Mouse (Mus musculus) left cerebral cortex, postnatal 4 days (tissue): Measurements from ENCODE around the gene Trpm8. TPM values are rescaled to one million over a fixed set of nuclear protein-coding genes. Genes with fewer than 3 reads are reported as not detected.

Experiments
- DNase-seq: peaks from one replicate; pipeline ENCODE4 v3.0.0-alpha.2; 2022
- intact Hi-C: fragments of 180-260 bp; cut with DNase I; formaldehyde crosslinking; loops from one replicate; pipeline ENCODE4 v1.15.1; 2025
- total RNA-seq, 2 experiments: library from RNA; stranded (reverse); gene quantifications; 2 replicates each; pipeline ENCODE4 v1.2.3; 2021

Gene Trpm8
- total RNA-seq, 2 experiments from 2014 or later: 0.82 to 1.2 TPM

DNA sequence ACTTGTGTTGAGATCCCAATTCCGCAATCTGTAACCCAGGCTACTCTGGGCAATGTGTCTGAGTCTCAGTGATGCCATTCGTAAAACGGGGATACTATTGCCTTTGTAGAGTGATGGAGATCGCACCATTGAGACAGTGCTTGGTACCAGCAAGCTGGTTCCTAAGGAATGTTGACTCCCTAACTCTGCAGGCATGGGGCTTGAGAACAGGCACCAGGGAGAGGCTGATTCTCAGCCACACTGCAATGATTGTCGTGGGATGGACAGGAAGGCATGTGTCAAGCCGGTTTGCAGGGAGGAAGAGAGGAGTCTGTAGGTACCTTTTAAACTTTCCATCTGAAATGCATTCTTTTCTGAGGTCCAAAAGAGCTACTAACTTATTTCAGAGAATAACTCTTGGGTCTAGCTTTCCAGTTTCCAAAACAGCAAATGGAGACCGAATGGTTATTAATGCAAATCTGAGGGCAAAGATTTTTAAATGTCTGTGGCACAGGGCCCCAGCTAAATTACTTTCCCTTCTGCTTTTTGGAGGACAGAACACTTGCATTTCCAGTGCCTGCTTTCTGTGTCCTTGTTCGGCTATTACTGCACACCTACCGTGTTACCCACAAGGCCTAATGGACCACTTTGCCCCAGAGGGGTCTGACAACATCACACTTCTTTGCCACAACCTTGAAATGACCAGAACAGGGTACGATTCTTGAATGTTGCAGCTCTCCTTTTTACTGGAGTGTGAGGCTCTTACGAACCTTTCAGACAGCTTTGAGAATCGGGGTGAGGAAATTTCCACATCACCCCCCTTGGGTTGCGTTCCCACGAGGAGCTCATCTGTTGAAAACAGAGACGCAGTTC lies 6.1 kb downstream of the Trpm8 start:
- no peak for DNase-seq
- intact Hi-C loops: loop anchor here (10.0 kb wide), 2 partner anchors 129 to 279 kb away; partner anchors contain the start of gene Usp40

DNA sequence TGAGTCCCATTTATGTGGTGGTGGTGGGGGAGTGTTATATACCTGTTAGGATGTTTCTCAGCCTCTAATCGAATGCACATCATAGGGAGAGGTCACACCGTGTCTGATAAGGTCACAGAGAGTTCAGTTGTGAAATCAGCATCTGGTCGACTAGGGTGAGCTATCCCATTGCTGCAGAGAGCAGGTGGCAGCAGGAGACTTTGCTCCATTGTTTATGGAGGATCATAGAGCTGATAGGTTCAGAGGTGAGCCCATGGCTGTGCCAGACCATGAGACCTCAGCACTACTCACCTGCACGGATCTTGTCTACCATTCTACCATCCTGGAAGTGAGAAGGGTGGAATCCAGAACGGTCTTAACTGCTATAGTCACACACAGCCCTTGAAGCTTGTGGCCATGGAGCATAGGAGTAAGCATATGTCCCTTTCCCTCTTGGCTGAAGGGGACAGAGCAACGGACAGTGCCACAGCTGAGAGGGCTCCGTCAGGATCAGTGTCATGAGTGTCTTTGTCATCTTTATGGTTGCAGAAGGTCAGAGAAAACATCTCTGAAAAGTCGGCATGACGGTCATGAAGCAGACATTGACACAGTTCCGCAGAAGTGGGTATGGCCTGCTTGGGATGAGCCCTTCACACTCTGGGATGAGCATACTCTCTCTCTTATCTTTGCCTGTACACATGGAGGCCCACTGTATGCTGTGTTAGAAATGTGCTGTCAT lies 6.9 kb downstream of the Trpm8 start:
- no peak for DNase-seq
- intact Hi-C loops: loop anchor here (10.0 kb wide), 2 partner anchors 130 to 280 kb away; partner anchors contain the start of gene Usp40

DNA sequence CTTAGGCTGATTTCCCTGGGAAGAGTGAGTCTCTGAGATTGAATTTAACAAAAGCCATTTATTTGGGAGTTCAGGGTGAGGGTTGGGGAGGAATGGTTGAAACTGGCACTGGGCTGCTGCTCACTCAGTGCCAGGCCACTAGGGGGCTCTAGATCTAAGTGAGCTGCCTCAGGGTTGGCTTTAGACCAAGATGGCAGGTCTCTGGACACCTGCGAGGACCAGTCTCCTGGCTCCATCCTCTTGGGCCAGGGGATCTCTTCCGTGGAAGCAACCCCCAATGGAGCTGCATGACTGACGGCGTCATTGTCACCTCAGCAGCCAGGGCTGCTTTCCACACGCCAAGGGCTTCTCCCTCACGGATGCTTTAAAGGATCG lies 7.5 kb downstream of the Trpm8 start:
- intact Hi-C loops: loop anchor here (10.0 kb wide), 2 partner anchors 130 to 280 kb away; partner anchors contain the start of gene Usp40

DNA sequence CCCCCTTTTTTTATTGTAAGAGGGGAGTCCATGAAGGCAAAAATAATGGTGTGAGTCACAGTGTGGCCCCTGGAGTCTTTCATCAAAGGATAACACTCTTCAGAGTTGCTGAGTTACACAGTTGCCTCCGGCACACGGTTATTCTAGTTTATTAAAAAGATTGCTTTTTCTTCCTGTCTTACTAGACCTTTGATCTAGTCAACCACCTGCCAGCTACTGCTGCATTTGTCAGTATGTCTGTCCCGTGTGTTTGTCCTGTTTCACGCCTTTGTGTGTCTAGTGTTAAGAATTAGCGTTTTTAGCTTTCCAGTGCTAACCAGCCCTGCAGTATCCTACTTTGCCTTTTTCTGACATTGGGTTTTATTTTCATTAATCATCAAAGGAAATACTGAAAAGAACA lies 8.2 kb downstream of the Trpm8 start:
- intact Hi-C loops: loop anchor here (10.0 kb wide), 2 partner anchors 131 to 281 kb away; partner anchors contain the start of gene Usp40
- no peak for DNase-seq

More for the DNA sequence above, 7.5 kb downstream of the Trpm8 start:
- DNase-seq: no peak

DNA sequence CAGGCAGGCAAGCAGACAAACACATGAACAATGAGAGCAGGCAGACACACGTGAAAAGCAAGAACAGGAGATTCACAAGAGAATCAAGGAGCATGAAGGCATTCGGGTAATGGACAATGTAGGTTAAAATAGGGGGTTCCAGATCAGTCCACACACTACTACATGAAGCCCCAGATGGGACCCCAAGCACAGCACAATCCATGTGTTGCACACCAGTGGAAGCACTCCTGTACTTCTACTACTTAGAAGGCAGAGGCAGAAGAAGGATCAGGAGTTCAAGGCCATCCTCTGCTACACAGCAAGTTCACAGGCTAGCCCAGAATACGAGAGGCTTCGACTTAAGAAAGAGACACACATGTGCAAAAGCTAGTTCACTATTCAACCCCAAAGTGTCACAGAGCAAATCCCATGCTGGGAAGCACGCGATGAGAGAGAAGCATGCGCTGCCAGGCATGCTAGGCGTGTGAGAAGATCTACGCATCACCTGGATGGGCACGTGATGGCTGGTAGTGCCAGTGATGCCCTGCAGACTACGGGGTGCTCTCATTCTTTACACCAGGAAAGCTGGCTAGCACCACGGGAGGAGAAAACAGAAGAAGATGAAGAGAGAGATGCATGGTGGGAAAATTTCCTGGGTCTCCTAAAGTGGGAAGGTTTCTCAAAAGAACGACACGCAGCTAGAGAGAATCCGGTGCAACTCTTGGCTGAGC lies 8.8 kb downstream of the Trpm8 start:
- intact Hi-C loops: loop anchor here (10.0 kb wide), 2 partner anchors 131 to 281 kb away; partner anchors contain the start of gene Usp40
- DNase-seq: no peak

DNA sequence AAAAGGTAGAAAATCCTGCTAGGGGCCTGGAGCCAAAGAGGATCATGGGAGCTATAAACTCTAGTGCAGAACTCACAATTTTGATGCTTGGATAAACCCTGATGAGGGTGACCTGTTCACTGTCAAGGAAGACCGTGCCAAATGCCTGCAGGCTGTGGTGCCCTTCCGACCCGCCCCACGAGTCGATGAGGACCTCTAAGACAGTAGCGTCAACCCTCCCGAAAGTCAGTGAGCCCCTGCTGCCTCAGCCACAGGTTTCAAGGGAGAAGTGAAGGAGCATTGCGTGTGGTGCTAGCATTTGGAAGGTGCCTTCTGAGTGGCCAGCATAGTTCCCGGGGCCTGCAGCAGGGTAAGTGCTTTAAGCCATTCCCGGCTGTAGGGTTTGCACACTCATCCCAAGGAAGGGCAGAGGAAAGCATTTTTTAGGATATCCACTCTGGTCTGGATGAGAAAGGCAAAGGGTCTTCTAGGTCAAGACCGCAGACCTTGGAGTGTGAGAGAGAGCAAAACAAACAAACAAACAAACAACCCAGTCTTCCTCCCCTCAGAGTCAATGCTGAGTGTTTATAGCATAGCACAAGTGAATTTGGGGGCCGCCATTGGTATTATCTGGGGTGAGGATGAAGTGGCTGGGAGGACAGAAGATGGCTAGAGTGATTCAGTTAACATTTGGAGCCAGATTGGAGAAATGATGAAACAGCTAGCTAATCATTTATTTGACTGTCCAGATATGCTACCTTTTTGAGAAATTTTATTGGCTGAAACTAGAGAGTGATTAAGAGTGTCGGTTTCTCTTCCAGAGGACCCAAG lies 9.6 kb downstream of the Trpm8 start:
- no peak for DNase-seq
- intact Hi-C loops: loop anchor here (10.0 kb wide), 2 partner anchors 132 to 282 kb away; partner anchors contain the start of gene Usp40

DNA sequence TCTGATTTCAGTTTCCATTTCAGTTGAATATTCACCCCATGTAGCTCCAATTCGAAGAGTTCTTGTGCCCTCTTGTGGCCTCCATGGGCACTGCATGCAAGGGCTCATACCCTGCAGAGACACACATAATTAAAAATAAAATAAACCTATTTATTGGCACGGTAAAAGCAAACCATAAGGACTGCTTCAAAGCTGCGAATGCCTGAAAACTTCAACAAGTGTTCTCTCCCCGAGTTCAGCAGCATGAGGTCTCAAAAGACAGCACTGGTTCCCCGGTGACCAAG lies 10.2 kb downstream of the Trpm8 start:
- DNase-seq: peak; percentile 68
- intact Hi-C loops: loop anchor here (10.0 kb wide), 2 partner anchors 133 to 283 kb away; partner anchors contain the start of gene Usp40

DNA sequence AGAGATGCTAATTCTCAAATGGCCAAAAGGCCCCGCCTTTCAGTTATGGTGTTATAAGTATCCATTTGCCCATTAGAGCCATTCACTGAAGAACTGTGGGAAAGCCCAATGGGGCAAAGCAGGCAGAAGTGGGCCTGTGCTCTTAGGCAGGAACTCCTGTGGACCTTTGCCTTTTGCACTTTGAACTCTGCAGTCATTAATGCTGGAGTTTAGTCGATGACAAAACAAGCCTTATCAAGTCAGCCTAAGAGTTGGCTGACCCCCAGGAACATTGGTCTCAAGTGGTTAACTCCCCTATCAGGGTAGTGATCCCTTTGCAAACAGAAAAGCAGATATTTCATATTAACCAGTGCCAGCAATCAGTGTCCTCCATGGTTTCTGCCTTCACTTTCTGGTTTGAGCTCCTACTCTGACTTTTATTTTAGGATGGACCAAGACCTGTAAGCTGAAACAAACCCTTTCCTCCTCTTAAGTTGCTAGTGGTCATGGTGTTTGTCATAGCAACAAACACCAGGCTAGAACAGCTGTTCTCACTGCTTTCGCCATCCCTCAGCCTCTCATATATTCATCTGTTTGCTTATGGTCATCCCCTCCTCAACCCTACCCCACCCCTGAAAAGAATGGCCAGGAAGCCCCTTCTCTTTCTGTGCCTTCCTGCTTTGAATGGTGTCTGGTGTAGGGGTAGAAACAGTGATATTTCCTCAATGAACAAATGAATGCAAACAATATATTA lies 10.8 kb downstream of the Trpm8 start:
- intact Hi-C loops: loop anchor here (10.0 kb wide), 2 partner anchors 133 to 283 kb away; partner anchors contain the start of gene Usp40
- DNase-seq: no peak

DNA sequence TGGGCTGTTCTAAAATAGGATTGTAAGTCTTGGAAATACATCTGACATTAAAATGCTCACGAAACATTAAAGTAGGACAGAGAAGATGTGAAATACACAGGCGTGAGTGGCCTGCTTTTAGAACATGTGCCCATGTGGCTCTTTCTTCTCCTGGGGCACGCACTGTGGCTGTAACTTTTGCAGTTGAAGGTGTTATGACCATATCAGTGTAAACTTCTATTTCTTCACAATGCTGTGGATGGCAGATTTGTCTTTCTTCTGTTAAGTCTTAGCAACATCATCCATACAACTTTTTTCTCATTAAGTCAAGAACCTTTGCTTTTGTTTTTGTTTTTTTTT lies 11.3 kb downstream of the Trpm8 start:
- intact Hi-C loops: loop anchor here (10.0 kb wide), 2 partner anchors 134 to 284 kb away; partner anchors contain the start of gene Usp40
- DNase-seq: no peak

DNA sequence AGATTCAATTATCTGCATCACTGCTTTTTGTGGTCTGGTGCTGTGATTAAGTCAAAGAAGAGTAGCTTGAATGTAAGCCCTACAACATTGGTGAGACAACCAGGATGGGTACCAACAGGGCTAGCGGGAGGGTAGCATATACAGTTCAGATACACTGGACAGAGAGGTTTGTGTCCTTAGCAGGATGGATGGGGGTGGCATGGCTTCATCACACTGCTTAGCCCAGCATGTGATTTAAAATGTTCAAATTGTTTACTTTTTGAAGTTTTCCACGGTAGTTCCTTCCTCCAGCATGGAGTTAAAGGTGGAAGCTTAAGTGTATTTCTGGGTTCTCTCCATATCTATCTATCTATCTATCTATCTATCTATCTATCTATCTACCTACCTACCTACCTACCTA lies 11.7 kb downstream of the Trpm8 start:
- intact Hi-C loops: loop anchor here (10.0 kb wide), 2 partner anchors 134 to 284 kb away; partner anchors contain the start of gene Usp40
- DNase-seq: no peak

DNA sequence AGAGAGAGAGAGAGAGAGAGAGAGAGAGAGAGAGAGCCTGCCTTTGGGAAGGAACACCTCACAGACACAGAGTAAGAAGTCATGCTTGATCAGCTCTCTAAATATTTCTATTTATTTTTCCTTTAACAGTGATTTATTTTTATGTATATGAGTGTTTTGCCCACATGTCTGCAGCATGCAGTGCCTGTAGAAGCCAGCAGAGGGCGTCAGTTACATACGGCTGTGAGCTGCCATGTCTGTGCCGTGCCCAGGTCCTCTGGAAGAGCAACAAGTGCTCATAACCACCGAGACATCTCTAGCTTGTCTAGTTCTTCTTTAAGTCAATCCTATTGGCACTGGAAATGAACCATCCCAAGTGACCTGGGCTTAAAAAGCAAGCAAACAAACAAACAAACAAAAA lies 12.5 kb downstream of the Trpm8 start:
- intact Hi-C loops: loop anchor here (10.0 kb wide), 2 partner anchors 135 to 285 kb away; partner anchors contain the start of gene Usp40
- peak; percentile 62 for DNase-seq

DNA sequence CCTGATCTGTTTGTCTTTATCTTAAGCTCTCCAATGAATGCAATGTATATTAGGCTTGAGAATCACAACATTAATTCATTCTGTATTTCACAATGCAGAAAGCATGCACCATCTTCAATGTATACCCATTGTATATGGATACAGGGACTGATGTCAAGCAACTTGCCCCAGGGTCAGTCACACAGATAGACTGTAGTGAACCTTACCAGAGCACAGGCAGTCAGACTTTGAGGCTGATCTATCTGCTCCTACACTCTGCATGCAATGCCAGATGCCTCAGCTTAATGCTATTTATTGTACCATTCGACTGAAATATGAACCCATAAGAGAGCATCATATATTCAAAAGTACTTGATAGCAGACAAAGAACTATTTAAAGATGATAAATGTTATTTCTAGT lies 13.1 kb downstream of the Trpm8 start:
- DNase-seq: no peak
- intact Hi-C loops: no loop called here

DNA sequence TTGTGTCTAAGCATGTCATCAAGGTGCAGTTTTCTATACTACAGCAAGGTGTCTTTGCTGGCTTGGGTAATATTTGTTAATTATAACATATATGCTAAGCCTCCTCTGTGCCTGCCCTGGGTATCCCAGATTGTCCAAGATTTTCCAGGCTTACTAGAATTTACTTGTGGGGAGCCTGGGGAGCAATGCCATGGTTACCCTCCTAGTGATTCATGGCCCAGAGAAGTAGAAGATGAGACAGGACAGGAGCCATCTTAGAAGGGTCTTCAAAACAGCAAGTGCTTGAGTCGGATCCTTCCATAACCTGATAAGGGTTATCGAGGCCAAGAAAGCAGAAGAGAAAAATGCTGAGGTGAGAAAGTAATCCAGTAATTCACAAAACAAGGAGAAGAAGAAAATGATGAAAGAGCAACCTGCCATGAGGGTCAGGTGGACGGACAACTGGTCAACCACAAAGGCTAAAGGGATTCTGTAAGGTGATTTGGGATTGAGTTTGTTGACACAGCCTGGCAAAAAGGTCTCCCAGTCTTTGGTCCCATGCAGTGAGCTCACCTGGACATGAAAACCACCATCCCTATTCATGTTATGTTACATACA lies 14.0 kb downstream of the Trpm8 start:
- intact Hi-C loops: no loop called here
- no peak for DNase-seq

DNA sequence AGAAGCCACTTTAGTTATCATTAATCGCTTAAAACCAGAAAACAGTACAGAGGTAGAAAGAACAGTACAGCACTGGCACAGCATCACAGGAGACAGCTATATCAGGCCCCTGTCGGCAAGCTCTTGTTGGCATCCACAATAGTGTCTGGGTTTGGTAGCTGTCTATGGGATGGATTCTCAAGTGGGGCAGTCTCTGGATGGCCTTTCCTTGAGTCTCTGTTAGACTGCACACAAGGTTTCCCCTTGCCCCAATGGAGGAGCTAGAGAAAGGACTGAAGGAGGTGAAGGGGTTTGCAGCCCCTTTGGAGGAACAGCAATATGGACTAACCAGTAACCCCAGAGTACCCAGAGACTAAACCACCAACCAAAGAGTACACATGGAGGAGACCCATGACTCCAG lies 14.6 kb downstream of the Trpm8 start:
- intact Hi-C loops: no loop called here
- DNase-seq: no peak

DNA sequence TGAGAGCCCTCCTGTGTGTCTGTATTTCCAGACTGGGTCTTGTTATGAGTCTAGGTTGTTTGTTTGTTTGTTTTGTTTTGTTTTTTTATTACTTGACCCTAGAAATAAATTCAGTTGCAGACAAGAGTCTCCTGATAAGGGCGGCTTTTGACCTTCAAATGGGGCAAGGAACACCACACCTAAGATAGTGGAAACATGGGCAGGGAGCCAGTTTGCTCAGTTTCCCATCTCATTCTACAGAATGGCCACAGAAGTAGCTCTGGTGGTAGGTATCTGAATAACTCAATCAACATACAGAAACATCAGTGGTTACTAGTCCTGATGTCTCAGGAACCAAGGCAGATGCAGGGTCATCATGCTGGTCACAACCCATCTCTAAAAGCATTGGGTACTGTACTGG lies 17.2 kb downstream of the Trpm8 start:
- no peak for DNase-seq
- intact Hi-C loops: no loop called here

DNA sequence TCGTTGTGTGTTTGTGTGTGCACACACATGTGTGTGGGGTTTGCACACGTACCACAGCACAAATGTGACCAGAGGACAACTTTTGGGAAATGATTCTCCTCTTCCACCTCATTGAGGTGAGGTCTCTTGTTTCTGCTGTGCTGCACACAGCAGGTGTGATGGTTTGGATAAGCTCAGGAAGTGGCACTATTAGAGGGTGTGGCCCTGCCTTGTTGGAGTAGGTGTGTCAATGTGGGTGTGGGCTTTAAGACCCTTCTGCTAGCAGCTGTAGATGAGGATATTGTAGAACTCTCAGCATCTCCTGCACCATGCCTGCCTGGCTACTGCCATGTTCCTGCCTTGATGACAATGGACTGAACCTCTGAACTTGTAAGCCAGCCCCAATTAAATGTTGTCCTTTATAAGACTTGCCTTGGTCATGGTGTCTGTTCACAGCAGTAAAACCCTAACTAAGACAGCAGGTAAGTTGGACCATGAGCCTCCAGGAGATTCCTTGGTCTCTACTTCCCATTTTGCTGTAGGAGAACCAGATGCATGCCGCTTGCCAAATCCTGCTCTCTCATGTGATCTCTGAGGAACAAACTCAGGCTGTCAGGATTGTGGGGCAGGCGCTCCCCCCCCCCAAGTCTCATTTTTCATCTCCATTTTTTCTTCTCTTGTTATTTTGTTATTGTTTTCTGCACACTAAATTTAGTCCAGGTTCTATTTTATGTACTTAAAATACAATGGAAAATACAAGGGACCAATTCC lies 18.9 kb downstream of the Trpm8 start:
- intact Hi-C loops: no loop called here
- no peak for DNase-seq

DNA sequence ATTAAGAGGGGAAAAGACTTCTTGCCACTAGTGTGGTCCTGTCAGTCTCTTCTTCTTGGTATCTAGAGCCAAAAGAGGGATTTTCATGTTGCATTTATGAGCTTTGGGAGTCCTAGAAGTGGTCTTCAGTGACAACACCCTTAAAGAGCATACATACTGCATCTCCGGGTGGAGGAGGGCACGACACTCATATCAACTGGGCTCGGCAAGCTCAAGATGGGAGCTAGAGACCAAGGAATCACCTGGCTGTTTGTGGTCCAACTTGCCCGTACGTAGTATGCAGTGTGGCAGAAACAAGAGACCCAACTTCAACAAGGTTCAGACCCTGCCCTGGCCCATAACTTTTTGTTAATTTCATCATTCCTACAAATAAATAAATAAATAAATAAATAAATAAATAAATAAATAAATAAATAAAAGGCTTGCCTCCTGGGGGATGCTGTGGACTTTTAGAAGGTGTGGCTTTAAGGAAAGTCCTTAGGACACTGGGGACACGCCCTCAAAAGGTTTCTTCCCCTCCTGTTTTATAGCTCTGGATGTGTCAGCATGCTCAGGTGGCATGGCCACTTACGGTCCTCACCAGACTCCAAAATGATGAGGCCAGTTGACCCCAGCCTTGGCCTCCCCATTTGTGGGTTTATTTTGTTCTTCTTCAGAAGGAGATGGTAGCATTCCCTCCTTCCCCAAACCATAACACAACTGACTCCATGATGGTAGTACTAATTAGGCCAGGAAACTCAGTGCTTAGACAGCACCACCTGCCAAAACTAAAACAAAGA lies 20.2 kb downstream of the Trpm8 start:
- DNase-seq: no peak
- intact Hi-C loops: no loop called here
